In genomic region chr6:51177701-51178060, GRCm38 (mm10) we compare ENCODE assay signal across 8 mouse cellular contexts.
DNase-seq lines count a peak whose midpoint lies in the region; ATAC-seq and TF ChIP-seq lines count a peak whose summit lies in the region.

No protein-coding gene starts in this region.

- H3K36me3 ChIP-seq in kidney, embryonic 15.5 days, result no peaks in the 10 kb centered on the region
- H3K36me3 ChIP-seq in kidney, adult 2 months (ENCODE audit: control insufficient read depth, insufficient read depth, low read length), result no peaks in the 10 kb centered on the region
- no peaks in the 10 kb centered on the region for H3K36me3 ChIP-seq in heart, postnatal 0 days (replicated peaks; ENCODE audit: control insufficient read depth, insufficient read depth, low read length)
- no peaks in the 10 kb centered on the region for H3K36me3 ChIP-seq in liver, postnatal 0 days (replicated peaks; ENCODE audit: insufficient read depth, low read length)

- peak overlapping the region; percentile 41 for H3K4me3 ChIP-seq in kidney, embryonic 15.5 days (replicated peaks)
- no peak overlapping the region for H3K4me3 ChIP-seq in kidney, adult 2 months (ENCODE audit: insufficient read depth, low read depth, low read length)
- H3K4me3 ChIP-seq in heart, postnatal 0 days (ENCODE audit: low read depth, low read length), result peak overlapping the region; percentile 42
- H3K4me3 ChIP-seq in liver, postnatal 0 days (ENCODE audit: low read depth, low read length), result peak overlapping the region; percentile 35

- TF ChIP-seq CTCF in kidney, adult 2 months (conservative IDR thresholded peaks at IDR 0.05; ENCODE audit: insufficient read depth, insufficient read length, low read depth, low read length), result no peak
- TF ChIP-seq CTCF in heart, postnatal 0 days (IDR thresholded peaks at IDR 0.05; ENCODE audit: low read depth), result no peak
- TF ChIP-seq CTCF in liver, postnatal 0 days (IDR thresholded peaks at IDR 0.05; ENCODE audit: low read depth), result no peak

- no peak for TF ChIP-seq EP300 in heart, postnatal 0 days (IDR thresholded peaks at IDR 0.05; ENCODE audit: low read depth)
- TF ChIP-seq EP300 in liver, postnatal 0 days (IDR thresholded peaks at IDR 0.05; ENCODE audit: low read depth), result no peak

- no peak for DNase-seq in kidney, adult 2 months
- peak; percentile 57 for DNase-seq in NIH3T3 (ENCODE audit: low read depth)
- no peak for DNase-seq in heart, postnatal 0 days (ENCODE audit: low spot score)
- no peak for DNase-seq in liver, postnatal 0 days
- DNase-seq in layer of hippocampus, adult 9-11 months, result no peak
- DNase-seq in thymus, postnatal 36 days, result no peak
- DNase-seq in cerebellum, adult 8-10 months, result no peak

- H3K4me2 ChIP-seq in kidney, embryonic 15.5 days, result peak overlapping the region; percentile 63
- peak overlapping the region; percentile 65 for H3K4me2 ChIP-seq in heart, postnatal 0 days (ENCODE audit: low read depth, low read length)
- peak overlapping the region; percentile 66 for H3K4me2 ChIP-seq in liver, postnatal 0 days (ENCODE audit: low read depth, low read length)

- no peak for ATAC-seq in kidney, embryonic 15.5 days (replicated peaks; ENCODE audit: low FRiP score)
- ATAC-seq in heart, postnatal 0 days (ENCODE audit: insufficient read depth, low read depth), result no peak
- ATAC-seq in liver, postnatal 0 days, result no peak

- no peak overlapping the region for H3K27ac ChIP-seq in kidney, embryonic 15.5 days
- H3K27ac ChIP-seq in kidney, adult 2 months (ENCODE audit: insufficient read depth, low read depth, low read length), result no peak overlapping the region
- no peak overlapping the region for H3K27ac ChIP-seq in heart, postnatal 0 days (ENCODE audit: low read depth)
- H3K27ac ChIP-seq in liver, postnatal 0 days (ENCODE audit: low read depth), result no peak overlapping the region

- peaks cover 53% of the 10 kb centered on the region for H3K27me3 ChIP-seq in kidney, embryonic 15.5 days
- peaks cover 22% of the 10 kb centered on the region for H3K27me3 ChIP-seq in kidney, adult 2 months (replicated peaks; ENCODE audit: control insufficient read depth, insufficient read depth, low read length)
- peaks cover 81% of the 10 kb centered on the region for H3K27me3 ChIP-seq in heart, postnatal 0 days (ENCODE audit: control insufficient read depth, insufficient read depth, low read length)
- H3K27me3 ChIP-seq in liver, postnatal 0 days (ENCODE audit: insufficient read depth, low read length), result peaks cover 84% of the 10 kb centered on the region

- peaks cover 26% of the 10 kb centered on the region for H3K4me1 ChIP-seq in kidney, embryonic 15.5 days
- H3K4me1 ChIP-seq in kidney, adult 2 months (ENCODE audit: control insufficient read depth, insufficient read depth, low read length), result no peaks in the 10 kb centered on the region; the same call in 1 of the 2 replicates
- H3K4me1 ChIP-seq in heart, postnatal 0 days (ENCODE audit: control insufficient read depth, insufficient read depth), result 0 out of 2 replicates have a peak, but pooled peaks cover 6% of the 10 kb centered on the region
- peaks cover 7% of the 10 kb centered on the region; the same call in 1 of the 2 replicates for H3K4me1 ChIP-seq in liver, postnatal 0 days (ENCODE audit: insufficient read depth)

- H3K9me3 ChIP-seq in kidney, embryonic 15.5 days (replicated peaks), result no peaks in the 10 kb centered on the region; the same call in 1 of the 2 replicates
- H3K9me3 ChIP-seq in heart, postnatal 0 days (replicated peaks; ENCODE audit: control insufficient read depth, low read length), result no peaks in the 10 kb centered on the region
- no peaks in the 10 kb centered on the region for H3K9me3 ChIP-seq in liver, postnatal 0 days (ENCODE audit: low read length)

- no peak overlapping the region for H3K9ac ChIP-seq in kidney, embryonic 15.5 days
- H3K9ac ChIP-seq in heart, postnatal 0 days (replicated peaks; ENCODE audit: low read depth, low read length), result no peak overlapping the region
- H3K9ac ChIP-seq in liver, postnatal 0 days (replicated peaks), result no peak overlapping the region

- WGBS in kidney, embryonic 15.5 days, result 1% methylated on average over 14 of the region's 14 CpGs
- WGBS in kidney, adult 2 months, result 12% methylated on average over 14 of the region's 14 CpGs
- 1% methylated on average over 14 of the region's 14 CpGs for WGBS in heart, postnatal 0 days
- WGBS in liver, postnatal 0 days (ENCODE audit: insufficient replicate concordance), result under 1% methylated on average over 14 of the region's 14 CpGs

- TF ChIP-seq POLR2A in kidney, adult 2 months (IDR thresholded peaks at IDR 0.05; ENCODE audit: low read depth, low read length), result no peak
